Mouse (Mus musculus) kidney, postnatal 10 days (tissue): ENCODE measurements at regions not wholly inside any gene's neighbourhood (a gene's known extent, or its start where the extent isn't known, plus 50 kb on each side); places are given as distances from the start of the nearest gene placed in this dataset.

ENCODE experiments used
- DNase-seq: peaks from one replicate; pipeline ENCODE4 v3.0.0; 2021; ENCODE audit warnings: mixed read lengths

GRCm38 (mm10) chr9:35328503-35328902 lies 60.8 kb downstream of the Rpusd4 start:
- DNase-seq = peak; percentile 68

DNA sequence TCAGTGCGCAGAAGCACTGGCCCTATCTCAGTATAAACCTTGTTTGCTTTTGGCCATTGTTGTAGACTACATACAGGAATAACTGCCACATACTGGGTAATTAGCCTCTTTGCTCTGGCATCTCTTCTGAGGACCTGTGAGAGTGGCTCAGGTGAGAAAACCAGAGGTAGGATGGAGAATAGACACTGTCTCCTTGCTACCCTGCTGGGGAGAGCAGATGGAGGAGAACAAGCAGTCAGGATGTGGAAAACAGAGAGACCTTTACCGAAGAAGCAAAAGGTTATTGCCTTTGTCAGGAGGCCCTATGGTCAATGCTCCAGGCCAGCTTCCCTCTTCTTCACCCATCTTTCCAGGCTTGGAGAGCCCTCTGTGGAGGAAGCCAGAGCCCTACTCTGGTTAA lies 62.7 kb downstream of the Rpusd4 start:
- DNase-seq = no peak

GRCm38 (mm10) chr9:35331241-35331680 lies 63.6 kb downstream of the Rpusd4 start:
- peak; percentile 48 for DNase-seq

GRCm38 (mm10) chr9:35332688-35333630 lies 65.3 kb downstream of the Rpusd4 start:
- no peak for DNase-seq

- no peak for DNase-seq
Observed at GRCm38 (mm10) chr9:35333631-35334005, 66.0 kb downstream of the Rpusd4 start.

DNA sequence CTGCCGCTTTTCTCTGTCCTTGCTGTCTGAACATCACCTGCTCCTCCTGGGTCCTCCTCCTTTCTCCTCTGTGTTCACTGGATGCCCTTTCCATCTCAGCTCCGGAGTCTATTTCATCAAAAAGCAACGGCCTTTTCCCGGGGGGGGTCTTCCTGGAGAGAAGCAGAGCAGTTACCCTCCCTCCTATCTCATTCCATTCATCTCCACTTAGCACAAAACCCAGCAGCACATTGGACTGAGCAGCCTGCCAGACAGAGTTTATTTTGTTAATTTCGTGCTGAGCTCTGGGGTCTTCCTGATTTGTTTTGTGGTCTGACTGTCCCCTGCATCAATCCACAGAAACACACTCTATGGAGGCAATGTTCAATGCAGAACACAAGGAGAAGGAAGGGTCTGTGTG lies 66.9 kb downstream of the Rpusd4 start:
- no peak for DNase-seq

DNA sequence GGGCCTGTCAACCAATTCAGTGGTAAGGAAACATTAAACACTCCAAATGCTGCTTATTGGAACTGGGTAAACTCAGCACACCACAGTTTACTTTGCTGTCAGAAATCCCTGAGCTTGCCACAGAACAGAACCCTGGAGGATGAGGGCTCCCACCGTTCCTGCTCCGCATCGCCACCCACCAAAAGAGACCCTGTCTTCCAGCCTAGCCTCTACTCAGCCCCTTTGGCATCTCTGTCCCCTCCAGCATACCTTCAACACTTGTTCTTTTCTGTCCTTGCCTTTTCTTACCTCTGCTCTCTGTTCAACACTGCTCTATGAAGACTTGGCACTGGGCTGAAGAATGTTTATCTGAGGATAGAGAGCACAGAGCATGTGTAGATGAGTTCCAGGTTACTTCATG lies 67.5 kb downstream of the Rpusd4 start:
- no peak for DNase-seq

DNA sequence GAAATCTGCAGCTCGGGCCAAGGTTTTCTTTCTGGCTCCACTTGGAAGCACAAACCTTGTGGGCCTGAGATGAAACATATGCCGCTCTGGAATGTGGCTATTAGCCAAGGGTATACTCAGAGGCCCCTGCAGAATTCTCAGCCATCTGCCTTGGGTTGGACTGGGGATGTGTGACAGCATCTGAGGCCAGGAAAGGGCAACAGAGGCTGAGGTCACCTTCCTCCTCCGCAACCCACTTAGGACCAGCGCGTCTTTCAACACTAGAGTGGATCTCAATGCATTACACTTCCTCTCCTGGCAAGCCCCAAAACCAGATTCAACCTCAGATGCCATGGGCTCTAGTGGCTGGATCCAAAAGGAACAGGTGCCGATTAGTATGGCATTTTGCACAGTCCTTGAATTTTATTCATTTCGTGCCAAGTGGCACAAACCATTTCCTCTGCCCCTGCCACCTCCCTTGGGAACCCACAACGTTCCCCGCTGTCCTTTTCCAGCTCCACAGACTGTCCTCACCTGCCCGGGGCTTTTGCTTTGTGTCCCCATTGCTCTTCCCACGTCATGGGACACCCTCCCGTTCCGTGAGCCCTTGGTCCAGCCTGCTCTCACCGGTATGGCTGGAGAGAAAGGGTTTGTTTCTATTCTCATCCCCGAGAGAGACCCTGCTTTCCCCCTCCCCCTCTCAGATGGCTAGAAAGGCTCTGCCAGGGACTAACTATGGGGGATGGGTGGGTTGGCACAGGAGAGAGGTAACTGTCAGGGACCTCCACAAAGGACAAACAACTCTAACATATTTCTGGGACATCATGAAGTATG lies 68.4 kb downstream of the Rpusd4 start:
- peak; percentile 35 for DNase-seq

- no peak for DNase-seq
Observed at GRCm38 (mm10) chr9:35336701-35337055, 69.0 kb downstream of the Rpusd4 start.

DNA sequence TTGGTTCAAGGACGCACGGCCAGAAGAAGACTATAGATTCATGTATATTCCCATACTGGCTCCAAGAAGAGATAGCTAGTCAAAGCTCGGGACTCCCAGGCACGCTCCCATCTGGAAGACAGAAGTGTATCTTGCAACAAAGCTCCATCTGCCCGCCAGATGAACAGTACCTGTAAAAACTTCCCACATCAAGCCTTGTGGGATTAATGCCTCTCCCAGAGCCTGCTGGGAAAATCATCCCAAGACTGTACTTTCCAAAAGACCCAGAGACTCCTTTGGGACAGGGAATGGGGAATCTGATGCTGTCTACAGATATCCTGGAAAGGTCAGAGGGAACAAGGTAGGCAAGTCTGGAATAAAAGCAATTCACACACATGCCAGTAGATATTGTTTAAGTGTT lies 71.2 kb downstream of the Rpusd4 start:
- no peak for DNase-seq

- no peak for DNase-seq
Observed at GRCm38 (mm10) chr9:35339492-35340262, 72.0 kb downstream of the Rpusd4 start.

GRCm38 (mm10) chr9:35340263-35340573 lies 72.6 kb downstream of the Rpusd4 start:
- DNase-seq = no peak

GRCm38 (mm10) chr9:35340811-35341210 lies 73.1 kb downstream of the Rpusd4 start:
- peak; percentile 46 for DNase-seq

DNA sequence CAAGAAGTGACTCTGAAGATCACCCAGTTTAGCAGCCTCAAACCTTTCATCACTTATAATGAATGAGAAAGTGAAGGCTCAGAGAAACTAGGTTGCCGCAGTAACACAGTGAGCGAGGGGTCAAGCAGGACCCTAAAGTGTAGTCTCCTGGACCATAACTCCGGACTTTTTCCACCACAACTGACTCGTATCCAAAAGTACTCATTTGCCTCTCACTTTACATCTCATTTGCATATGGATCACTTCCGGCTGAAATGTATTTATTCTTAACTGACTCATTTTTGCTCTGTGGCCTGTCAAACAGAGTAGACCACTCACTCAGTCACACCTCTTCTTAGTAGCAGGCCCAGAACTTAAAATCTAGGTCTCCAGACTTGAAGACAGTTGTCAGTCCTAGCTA lies 73.7 kb downstream of the Rpusd4 start:
- DNase-seq = no peak

- peak; percentile 38 for DNase-seq
Observed at GRCm38 (mm10) chr9:35342436-35342835, 74.8 kb downstream of the Rpusd4 start.

DNA sequence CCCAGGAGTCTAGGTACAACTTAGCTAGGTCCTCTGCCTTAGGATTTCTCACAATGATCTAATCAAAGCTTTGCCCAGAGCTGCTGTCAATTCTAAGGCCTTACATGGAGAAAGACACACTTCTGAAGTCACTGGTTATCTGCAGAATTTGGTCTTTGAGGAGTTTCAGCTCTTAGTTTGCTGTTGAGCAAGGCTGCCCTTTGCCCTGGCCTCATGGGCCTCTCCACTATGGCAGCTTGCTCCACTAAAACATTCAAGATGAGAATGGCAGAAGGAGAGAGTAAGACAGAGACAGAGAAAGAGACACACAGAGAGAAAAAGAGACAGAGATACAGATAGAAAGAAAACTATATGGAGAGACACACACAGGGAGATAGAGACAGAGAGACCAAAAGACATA lies 75.7 kb downstream of the Rpusd4 start:
- DNase-seq = no peak

DNA sequence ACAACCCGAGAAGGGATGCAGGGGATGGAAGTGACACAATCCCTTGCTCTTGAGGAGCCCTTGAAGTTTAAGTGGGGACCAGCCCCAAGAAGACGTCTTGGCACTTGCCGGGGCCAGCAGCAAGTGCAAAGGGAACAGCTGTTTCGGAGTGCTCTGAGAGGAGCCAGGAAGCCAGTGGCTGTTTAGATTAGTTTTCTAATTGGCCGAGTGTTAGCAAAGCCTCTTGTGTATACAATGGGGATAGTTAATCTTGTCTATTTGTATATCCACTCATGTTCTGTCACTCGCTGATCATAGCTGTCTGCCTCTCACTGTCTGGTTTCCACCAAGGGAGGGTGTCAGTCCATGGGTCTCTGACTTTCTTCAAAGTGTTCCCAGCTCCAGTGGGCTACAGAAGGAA lies 76.6 kb upstream of the Cdon start:
- DNase-seq = no peak

DNA sequence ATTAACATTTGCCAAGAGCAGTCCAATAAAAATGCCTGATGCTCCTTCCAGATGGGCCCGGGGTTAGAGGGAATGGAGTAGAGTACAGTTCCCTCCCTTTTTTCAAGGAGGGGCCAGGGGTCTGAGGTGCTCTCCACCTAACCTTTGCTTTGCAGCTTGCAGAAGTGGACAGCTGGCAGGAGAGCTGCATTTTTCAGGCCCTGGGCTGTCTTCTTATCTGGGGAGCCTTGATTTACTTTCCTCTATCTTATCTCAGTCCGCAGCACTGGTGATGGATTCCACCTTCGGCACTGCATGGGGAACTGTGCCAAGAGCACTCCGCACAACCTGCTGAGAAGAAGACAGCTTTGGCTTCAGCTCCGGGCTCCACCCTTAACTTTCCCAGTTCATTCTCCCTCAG lies 74.5 kb upstream of the Cdon start:
- DNase-seq = no peak

DNA sequence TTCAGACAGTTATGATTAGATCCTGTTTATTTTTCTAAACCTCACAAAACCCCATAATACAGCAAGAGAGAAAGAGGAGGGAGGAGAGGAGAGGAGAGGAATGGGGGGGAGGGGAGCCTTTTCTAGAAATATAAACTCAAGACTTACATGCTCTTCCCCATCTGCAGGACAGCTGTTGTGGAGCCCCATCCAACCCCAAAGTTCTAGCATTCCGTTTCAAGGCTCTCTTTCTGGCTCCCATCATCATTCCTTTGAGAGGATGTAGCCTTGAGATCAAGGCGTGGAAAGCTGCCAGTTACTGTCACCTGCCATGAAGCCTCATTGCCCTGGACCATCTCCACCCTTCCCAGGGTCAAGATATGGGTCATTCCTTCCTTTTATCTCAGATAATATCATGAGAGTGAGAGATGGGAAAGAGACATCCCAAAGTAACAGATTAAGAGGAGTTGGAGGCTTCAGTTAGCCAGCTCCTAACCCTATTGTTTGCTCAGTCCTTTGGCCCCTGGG lies 70.8 kb upstream of the Cdon start:
- DNase-seq = no peak

DNA sequence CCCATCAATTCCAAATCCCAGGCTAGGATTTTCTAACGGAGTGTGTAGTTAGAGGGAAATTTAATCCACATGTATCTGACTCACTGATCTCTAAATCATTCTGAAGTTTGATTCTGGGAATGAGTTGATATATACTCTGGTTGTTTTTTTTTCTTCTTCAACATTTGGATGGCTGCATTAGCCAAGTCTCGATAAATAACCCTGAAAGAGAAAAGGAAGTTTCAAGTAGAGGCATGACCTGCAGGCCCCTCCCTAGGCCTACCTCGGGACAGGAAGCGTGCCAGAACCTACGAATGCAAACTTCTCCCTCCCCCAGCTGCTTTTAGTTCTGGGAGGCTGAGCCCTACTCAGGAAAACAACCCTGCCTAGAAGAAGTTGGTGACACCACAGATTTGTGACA lies 69.4 kb upstream of the Cdon start:
- DNase-seq = no peak

GRCm38 (mm10) chr9:35354652-35355130 lies 66.2 kb upstream of the Cdon start:
- DNase-seq = no peak

- no peak for DNase-seq
Observed at GRCm38 (mm10) chr9:35359699-35360098, 61.2 kb upstream of the Cdon start.
